Mouse (Mus musculus) retina, embryonic 14.5 days (tissue): ENCODE data around the gene Ccdc92b.

Source experiments
- DNase-seq: peaks from one replicate; pipeline ENCODE4 v3.0.0-alpha.2; 2015; ENCODE audit warnings: low spot score

The Ccdc92b gene

DNA sequence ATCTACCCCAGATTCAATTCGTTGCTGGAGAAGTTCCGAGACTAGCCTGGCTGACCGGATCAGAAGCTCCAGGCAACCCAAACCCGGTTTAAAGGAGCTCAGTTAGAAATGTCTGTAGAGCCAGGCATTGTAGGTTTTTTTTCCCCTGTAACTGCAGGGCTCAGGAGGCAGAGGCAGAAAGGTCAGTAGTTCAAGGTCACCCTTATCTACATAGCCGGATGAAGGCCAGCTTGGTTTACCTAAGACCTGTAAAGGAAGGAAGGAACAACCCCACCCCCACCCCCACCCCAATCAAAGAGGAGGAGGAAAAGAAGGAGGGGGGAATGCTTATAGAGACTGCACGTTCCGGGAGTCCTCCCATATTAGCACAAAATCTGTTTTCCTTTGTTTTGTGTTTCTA is 8.0 kb upstream of the Ccdc92b start:
- no peak for DNase-seq

DNA sequence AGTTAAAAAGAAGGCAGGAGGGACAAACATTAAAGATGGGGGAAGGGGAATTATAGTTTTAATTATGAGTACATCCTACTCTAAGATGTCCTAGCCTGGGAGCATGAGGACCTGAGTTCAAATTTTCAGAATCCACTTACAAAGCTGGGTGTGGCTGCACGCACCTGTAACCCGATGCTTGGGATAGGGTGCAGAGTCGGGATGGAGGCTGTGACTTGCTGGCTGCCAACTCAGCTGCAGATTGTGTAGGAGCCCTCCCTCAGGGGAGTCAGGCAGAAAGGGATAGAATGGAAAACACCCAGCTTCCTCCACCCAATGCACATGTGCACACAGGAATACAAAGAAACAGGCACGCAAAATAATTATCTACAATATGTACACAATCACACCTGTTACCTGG is 6.0 kb upstream of the Ccdc92b start:
- no peak for DNase-seq

DNA sequence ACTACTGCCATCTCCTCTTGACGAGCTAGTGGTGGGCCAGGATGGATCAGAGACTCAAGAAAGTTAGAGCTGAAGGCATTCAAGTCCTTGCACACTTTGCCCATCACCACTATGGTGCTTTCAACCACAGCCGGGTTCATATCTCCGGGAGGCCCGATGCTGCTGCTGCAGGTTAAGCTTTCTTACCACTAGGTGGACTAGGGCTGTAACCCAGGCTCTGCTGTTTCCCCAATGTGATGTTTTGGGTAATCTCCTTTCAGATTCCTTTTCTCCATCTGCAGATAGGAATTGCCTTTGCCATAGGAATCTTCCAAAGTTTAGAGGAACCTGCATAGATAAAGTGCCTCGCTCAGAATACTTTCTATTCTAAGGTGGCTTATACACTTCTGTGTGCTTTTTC is 3.8 kb upstream of the Ccdc92b start:
- no peak for DNase-seq

DNA sequence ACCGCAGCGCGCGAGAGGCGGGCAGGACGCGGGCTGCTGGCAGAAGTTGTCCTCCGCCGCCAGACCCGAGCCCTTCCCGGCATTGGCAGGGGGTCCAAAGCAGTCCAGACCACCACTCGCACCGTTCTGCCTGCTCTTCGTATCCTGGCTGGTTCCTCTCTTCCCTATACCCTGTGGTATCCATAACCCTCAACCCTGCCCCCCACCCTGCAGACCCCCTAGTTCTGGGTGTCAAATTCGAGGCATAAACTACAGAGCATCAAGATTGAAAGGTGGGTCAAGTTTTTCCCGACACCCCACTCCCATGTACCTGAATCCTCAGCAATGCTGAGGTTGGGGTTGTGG is 523 bp downstream of the Ccdc92b start:
- DNase-seq, result no peak

DNA sequence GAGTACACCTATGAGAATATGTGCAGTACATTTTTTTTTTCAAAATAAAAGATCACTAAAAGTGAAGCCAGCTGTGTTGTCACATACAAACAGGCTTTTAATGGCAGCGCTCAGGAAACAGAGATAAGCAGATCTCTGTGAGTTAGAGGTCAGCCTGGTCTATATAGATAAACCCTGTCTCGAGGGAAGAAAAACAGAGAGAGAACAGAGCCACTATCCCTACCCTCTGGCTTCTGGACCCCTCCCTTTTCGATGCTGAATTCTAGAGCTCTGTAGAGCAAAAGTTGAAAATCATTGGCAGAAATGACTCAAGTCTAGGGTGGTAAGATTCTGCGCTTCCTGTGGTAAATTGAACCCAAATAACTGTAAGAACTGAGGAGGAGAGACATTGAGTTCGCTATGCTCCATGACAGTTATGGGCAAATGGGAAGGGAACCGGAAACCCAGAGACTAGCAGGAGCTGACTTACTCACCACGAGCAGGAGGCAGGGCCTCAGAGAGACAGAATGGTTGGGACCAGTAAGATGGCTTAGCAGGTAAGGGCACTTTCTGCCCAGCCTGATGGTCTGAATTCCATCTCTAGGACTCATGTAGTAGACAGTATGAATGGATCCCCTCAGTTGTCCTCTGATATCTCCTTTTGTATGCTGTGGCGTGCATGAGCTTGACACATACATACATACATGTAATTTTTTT is 2.7 kb downstream of the Ccdc92b start:
- DNase-seq, result no peak

DNA sequence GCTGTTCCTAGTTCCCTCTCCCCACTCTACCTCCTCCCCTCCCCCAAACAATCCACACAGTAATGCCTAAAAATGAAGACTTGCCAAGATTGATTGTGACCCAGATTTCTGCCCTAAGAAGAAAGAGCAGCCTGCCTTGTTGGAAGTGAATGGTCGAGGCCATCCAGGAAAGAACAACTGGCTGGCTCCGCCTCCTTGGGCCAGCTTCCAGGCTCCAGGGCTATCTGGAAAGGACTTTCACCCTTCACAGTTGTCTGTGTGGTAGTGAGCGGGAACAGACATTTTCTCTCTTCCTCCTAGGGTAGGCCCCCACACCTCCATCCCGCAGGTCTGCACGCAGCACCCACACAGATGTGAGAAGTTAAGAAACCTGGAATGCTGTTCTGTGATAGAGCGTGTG is 4.3 kb downstream of the Ccdc92b start:
- no peak for DNase-seq

DNA sequence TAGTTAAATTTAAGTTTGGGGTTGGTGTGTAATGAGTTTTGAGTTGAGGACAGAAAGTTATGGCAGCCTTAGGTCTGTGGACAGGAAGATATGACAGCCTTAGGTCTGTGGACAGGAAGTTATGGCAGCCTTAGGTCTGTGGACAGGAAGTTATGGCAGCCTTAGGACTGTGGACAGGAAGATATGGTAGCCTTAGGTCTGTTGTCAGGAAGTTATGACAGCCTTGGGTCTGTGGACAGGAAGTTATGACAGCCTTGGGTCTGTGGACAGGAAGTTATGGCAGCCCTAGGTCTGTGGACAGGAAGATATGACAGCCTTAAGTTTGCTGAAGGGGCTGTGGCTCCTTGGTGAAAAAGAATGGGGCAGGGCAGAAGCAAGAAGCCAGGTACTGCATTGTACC is 5.9 kb downstream of the Ccdc92b start:
- DNase-seq, result no peak

DNA sequence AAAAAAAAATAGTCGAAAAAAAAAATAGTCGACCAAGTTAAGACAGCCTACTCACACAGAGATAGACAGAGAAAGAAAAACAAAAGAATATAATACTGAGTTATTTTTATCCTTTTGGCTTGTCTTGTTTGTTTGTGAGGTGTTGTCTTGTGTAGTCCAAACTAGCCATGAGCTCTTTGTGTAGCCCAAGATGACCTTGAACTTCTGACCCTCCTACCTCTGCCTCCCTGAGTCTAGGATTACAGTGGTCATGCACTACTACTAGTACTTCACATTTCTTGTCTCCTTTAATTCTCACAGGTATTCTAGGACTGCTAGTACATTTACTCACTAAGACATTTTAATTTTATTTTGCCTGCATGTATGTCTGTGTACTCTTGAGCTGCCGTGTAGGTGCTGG is 8.1 kb downstream of the Ccdc92b start:
- DNase-seq, result no peak

DNA sequence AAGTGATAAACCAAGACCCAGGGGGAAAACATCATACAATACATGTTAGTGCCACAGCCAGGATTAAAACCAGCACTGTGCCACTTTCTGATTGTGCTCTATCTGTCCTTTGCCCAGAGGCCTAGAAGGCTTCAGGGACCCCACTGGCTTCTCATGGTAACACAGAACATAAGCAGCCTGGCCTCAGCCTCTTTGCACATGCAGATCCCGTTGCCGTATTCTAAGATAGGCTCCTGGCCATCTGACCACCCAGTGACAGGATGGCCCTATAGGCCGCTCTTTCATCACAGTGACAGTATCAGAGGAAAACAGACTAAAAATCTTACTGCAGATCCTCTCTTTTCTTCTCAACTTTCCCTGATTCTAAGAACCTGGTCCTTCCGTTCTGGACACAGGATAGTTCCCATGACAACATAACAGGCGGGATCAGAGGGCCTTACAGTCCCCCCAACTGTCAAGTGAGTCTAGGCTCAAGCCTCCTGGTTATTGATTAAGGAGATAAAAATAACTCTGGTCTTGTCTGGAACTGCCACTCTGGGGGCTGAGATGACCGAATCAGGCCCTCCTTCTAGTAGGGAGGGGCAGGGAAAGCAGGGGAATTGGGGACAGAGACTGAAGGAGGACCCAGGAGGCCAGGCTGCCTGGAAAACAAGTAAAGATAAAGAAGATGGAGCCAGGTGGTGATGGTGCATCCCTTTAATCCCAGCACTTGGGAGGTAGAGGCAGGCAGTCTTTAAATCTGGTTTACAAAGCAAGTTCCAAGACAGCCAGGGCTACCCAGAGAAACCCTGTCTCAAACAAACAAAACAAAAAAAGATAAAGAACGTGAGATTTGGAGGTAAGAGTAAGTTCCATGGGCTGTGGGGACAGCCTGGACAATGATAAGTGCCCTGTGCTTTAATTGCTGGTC is 12.7 kb downstream of the Ccdc92b start:
- DNase-seq, result no peak

DNA sequence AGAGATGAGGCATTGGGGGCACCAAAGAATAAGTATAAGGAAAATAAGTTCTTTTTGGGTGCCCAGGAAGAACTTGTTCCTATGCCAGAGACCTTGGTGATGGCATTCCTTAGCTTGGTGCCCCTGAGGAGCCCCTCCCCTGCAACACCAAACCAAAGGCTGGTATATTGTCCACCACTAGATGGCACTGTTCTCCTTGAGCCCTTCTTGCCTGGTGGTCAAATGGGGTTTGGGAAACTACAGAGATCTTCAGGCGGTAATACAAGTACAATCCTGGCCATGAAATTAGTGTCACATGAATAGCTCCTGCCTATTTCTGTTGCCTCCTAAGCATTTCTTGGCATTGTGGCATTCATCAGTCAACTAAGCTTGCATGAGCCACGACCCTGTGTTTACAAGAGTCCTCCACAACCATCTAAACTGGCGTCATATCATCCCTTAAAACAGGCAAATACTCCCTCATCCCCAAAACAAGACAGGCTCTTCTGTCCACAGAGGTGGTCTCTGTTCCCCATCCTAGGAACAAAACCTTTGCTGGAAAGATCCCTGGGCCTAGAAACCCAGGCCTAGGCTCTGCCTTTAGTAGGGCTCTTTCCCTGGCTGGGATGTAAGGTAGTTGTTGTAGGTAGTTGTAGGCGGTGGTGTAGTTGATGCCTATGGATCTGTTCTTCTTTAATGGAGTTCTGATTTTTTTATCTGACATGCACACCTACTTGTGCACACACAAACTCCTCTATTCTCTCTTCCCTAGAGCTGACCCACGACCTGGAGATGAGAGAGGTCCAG is 15.3 kb downstream of the Ccdc92b start:
- peak; percentile 94 for DNase-seq

DNA sequence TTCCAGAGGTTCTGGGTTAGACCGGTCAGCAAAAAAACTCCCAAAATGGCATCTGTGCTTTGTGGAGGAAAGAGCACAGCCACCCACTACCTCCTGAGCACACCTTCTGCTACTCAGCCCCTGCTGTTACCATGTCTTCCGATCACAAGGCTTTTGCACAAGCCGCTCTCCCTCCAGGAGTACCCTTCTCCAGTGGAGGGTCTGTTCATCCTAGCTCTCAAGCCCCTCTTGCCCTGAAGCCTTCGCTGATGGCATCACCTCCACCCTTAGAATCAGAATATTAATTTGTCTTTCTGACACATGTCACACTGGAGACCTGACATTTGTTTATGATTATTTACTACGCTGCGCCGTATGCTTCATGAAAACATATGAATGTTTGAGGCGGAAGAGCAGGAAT is 18.1 kb downstream of the Ccdc92b start:
- DNase-seq, result no peak

DNA sequence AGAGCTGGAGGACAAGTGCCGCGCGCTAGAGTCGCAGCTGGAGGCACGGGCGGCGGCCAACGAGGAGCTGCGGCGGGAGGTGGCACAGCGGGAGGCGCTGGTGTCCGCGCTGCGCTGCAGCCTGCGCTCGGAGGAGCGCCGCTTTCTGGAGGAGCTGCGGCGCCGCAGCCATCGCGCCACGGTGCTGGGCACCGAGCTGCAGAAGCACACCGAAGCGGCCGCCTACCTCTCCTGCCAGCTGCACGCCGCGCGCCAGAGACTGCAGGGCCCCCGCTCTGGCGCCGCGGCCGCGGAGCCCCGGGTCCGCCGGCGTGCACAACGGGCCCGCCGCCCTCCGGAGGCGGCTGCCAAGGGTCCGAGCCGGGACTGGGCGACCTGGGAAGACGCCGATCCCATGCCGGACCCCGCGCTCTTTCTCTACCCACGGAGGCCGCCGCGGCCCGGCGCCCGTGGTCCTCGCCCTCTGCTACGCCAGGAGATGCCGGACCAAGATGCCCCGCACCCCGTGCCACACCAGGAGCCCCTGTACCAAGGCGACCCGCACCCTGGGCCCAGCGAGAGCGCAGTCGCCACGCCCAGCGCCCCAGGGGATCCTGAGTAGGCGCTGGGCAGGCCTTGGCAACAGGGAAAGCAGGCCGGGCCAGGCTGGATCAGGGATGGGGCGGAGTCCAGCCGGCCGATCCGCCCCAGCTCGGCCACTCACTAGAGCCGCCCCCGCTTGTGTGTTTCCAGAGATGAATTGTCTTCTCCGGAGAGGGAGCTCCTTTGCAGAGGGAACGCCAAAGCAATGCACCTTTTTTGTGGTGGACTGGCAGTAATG is 18.8 kb downstream of the Ccdc92b start:
- DNase-seq, result peak; percentile 77

DNA sequence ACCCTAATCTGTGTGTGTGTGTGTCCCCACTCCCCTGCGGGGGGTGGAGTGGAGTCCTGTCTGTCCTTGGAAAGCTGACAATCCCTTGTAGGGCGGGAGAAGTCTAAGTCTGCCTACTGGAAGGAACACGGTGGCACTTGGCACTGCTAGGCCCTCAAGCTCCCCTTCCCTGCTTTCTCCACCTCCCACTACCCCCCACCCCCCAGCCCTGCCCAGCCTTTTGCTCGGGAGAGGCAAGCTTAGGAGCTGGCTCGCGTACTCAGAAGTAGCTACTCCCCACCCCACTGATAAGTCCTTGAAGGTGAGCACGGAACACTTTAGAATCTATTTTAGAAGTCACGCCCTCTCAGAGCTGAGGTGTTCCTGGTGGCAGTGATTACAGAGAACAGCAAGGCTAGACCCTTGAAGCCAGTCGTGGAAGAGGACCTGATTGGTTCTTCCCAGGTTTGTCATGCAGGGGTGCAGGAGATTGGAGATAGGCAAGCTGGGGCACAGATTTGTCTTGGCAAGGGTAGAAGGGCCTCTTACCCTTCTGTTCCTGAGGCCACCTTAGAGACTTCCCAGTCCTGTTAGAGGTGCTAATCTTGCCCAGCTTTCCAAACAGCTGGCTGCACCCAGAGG is 19.5 kb downstream of the Ccdc92b start:
- peak; percentile 16 for DNase-seq

DNA sequence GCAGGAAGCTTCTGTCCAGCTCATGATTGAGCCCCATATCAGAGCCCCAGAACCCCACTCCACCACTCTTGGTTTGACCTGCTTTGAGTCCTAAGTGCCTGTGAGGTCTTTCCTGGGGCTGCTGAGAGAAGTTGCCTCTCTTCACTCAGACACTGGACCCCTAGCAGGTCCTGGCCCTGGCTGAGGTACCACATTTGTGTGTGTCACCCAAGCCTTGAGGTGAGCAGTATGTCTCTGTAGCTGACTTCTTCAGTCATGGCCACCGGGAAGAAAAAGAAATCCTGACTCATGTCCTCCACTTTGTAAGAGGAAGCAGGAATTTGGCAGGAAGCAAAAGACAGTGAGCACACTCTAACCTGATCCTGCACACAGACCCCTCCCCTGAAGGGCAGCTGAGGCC is 20.2 kb downstream of the Ccdc92b start:
- no peak for DNase-seq

DNA sequence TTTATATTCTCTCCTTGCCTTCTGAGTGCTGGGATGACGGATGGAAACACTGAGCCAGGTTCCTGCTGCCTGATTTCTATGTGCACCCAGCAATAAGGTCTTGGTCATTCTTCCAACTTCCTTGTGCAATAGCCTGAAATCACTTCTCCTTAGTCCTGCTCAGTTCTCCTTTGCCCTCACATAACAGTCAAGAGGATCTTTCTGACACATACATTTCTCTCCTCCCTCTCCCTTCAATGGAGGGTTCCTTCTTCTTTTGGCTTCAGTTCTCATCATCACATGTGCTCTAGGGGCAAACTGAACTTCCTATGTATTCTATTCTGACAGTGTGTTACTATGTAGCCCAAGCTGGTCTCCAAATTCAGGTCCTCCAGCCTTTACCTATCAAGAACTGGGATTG is 28.6 kb downstream of the Ccdc92b start:
- DNase-seq, result no peak

DNA sequence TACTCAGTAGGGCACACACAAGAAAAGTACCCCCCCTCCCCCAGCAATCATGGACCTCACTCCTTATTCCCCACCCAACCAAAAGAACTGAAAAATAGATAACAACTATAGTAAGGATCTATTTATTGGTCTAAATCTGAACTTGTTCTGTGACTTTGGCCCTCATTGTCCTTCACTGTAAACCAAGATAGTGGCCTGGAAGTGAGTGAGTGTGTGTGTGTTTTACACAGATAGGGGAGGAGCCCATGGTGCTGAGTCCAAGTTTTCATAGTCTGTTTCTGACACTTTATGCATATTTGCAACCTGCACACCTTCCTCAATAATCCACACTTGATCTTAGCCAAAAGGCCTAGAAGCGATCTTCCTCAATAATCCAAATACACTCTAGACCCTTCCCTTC is 29.3 kb downstream of the Ccdc92b start:
- DNase-seq, result no peak

DNA sequence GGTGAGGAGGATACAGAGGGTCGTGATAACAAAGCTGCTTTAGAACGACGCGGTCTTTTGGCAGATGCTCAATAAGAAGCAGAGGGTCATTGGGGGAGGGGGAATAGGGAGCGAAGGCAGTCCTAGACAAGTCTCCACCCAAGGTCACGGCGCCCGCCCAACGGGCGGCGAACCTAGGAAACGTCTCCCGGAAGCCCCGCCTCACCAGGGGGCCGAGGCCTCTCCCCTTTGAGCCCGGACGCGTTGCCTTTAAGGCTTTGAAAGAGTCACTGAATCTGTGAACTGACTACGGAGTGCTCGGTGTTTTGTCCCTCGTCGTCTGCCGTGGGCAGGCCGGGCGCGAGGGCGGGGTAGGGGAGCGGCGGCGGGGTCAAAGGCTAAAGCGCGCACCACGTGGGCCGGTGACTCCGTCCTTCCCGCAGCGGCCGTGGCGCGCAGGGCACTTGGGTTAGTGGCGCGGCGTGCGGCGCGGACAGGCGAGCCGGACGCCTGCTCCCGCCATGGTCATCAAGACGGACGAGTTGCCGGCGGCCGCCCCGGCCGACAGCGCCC is 29.8 kb downstream of the Ccdc92b start, which contains the start of gene Cluh:
TSS of gene Cluh (plus strand) at position 401 of the 552 bp plus-strand sequence.
- peak; percentile 94 for DNase-seq

DNA sequence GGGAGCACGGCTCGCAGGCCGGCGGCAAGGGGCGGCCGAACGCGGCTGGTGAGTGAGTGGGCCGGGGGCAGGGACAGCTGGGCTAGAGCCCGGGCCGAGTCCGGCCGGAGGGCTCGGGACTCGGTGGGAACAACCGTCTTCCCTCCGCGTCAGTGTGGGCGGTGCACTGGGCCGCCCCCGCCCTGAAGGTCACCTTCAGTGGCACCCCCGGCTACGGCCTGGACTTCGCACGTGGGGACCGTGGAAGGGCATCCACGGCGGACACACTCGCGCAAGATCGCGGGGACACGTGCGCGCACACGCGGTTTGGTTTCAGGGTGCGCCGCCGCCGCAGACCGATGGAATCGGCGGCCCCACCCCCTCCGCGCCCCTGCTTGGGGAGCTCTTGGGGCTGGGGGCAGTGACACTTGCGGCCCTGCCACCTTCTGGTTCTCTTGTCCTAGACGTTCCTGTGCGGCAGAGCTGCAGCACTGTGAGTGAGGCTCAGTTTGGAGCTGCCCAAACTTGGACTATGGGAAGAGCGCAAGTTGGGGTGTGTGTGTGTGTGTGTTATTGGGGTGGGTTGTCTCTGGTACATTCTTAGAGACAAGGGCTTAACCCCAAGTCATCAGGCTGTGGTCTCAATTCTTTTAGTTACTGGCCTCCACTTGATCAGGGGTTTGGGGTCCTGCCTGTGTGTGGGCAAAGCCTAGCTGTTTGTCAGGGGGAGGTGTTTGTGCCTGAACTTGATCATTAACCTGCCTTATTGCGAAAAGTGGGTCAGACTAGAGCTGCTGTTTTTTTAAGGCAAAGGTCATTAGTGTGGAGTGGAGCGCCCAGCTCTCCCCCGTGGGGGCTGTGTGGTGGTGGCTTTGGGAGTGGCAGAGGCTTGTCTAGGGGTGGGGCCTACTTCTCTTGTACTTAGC is 30.5 kb downstream of the Ccdc92b start:
- peak; percentile 38 for DNase-seq

DNA sequence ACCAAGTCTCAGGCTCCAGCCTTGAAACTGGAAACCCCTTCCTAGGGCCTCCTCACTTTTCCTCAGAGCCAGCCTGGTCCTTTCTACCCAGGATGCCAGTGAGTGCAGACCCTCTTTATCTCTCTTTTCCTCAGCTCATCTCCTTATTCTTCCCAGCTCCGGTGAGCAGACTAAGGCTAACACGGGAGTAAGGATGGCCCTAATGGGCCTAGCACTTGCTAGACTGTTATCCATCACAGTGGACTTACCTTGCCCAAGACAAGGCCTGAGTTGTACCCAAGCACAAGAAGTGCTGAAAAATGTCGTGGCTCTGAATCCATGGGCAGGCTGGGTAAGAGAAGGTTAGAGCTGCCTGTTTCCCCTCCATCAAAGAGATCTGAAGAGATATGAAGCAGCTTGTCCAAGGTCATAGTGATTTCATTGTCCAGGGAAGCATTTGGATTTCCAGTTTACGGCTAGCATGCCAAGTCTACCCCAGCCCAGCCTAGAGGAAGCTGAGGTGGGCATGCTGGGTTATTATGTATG is 31.2 kb downstream of the Ccdc92b start:
- DNase-seq, result no peak

DNA sequence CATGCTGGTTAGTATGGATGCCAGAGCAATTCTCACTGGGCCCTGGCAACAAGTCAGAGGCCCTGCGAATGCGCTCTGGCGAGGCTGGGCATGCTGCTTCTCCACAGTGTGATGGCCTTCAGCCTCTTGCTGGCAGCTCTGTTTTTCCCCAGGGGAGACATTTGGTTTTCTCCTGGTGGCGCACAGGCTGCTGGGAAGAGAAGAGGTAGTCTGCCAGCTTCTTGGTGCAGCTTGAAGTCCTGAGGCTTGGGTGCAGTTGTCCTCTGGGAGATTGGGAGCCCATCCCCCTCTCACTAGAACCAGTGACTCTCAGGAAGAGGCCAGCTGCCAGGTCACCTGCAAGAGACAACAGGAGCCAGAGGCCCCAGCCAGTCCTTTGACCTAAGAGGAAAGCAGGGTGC is 33.4 kb downstream of the Ccdc92b start:
- DNase-seq, result no peak
